7 mouse cellular contexts compared by ENCODE assay signal in genomic region chr12:91588176-91588669, GRCm38 (mm10). TPM values are rescaled to one million over a fixed set of nuclear protein-coding genes. Genes with fewer than 3 reads are reported as not detected.
DNase-seq lines count a peak whose midpoint lies in the region; ATAC-seq lines count a peak whose summit lies in the region.

No protein-coding gene starts in this region.

- H3K27me3 ChIP-seq in intestine, embryonic 15.5 days (replicated peaks), result no peaks in the 10 kb centered on the region
- H3K27me3 ChIP-seq in midbrain, embryonic 10.5 days (ENCODE audit: low read depth, poor library complexity, severe bottlenecking), result no peaks in the 10 kb centered on the region; the same call in 1 of the 2 replicates

- WGBS in intestine, embryonic 15.5 days, result under 1% methylated on average over 32 of the region's 32 CpGs
- under 1% methylated on average over 32 of the region's 32 CpGs for WGBS in midbrain, embryonic 10.5 days

- peak; percentile 93 to 99 for DNase-seq in adrenal gland, adult (ENCODE audit: inconsistent age in 2 of 2, low spot score in 1 of 2)
- peak; percentile 96 for DNase-seq in embryo, embryonic 10.5 days (ENCODE audit: low spot score)
- peak; percentile 91 for DNase-seq in gastrocnemius, postnatal 25 days
- peak; percentile 90 to 97 for DNase-seq in left cerebral cortex, postnatal 25 days (ENCODE audit: low spot score in 2 of 2)
- peak; percentile 91 for DNase-seq in midbrain, embryonic 10.5 days (ENCODE audit: low spot score)
- peak; percentile 85 for DNase-seq in right cerebral cortex, postnatal 4 days

- peak overlapping the region; percentile 99 for H3K9ac ChIP-seq in intestine, embryonic 15.5 days

- peak; percentile 86 for ATAC-seq in intestine, embryonic 15.5 days

- no peaks in the 10 kb centered on the region for H3K9me3 ChIP-seq in intestine, embryonic 15.5 days
- no peaks in the 10 kb centered on the region for H3K9me3 ChIP-seq in midbrain, embryonic 10.5 days (replicated peaks)

- H3K4me1 ChIP-seq in intestine, embryonic 15.5 days (replicated peaks), result peaks cover 5% of the 10 kb centered on the region; the same call in 1 of the 2 replicates
- H3K4me1 ChIP-seq in midbrain, embryonic 10.5 days, result peaks cover 38% of the 10 kb centered on the region

- intact Hi-C loops in left cerebral cortex, postnatal 25 days (cut with DNase I), result no loop called here

- H3K36me3 ChIP-seq in intestine, embryonic 15.5 days, result 0 out of 2 replicates have a peak, but pooled peaks cover 4% of the 10 kb centered on the region
- H3K36me3 ChIP-seq in midbrain, embryonic 10.5 days, result peaks cover 34% of the 10 kb centered on the region

- H3K4me2 ChIP-seq in intestine, embryonic 15.5 days (replicated peaks), result peak overlapping the region; percentile 61

- peak overlapping the region; percentile 90 for H3K4me3 ChIP-seq in intestine, embryonic 15.5 days (replicated peaks)
- peak overlapping the region; percentile 92 for H3K4me3 ChIP-seq in midbrain, embryonic 10.5 days

- H3K27ac ChIP-seq in intestine, embryonic 15.5 days, result peak overlapping the region; percentile 100
- H3K27ac ChIP-seq in midbrain, embryonic 10.5 days (replicated peaks), result peak overlapping the region; percentile 100

RNA-seq across cellular contexts. Expression of gene Gtf2a1, which starts 2.1 kb away (rescaled TPM):
- 10 to 100 TPM; 19.4 to 22.7 TPM for total RNA-seq in gastrocnemius, postnatal 25 days (2021)
- polyA plus RNA-seq in intestine, embryonic 15.5 days (2015; fragmentation: Nextera tagmentation; extraction: Ambion mirVana), result 34.6 and 37.5 TPM in 2 replicates
- total RNA-seq in left cerebral cortex, postnatal 25 days (2021), result 10 to 100 TPM; 51.5 to 51.8 TPM
- polyA plus RNA-seq in midbrain, embryonic 10.5 days (2016; fragmentation: Nextera tagmentation; extraction: Ambion mirVana), result 62.9 and 74.4 TPM in 2 replicates

Comparison
In these comparisons a context has a peak if more than half of its experiments do, and no peak if none do; other contexts are left out.
1. Peak in every context shown above with its lines: DNase-seq, ATAC-seq, H3K4me3 ChIP-seq and H3K27ac ChIP-seq.